Mouse (Mus musculus) brain, embryonic 14.5 days (tissue): Measurements from ENCODE around the gene Napsa. TPM values are rescaled to one million over a fixed set of nuclear protein-coding genes. Genes with fewer than 3 reads are reported as not detected.

Source experiments
- DNase-seq: peaks from one replicate; pipeline ENCODE4 v3.0.0-alpha.2; 2011; ENCODE audit warnings: low read depth
- CTCF ChIP-seq: fragments of 200-500 bp; IDR thresholded peaks from 2 replicates; pipeline ENCODE4 v1.5.1; 2012; ENCODE audit warnings: inconsistent platforms, mild to moderate bottlenecking, moderate library complexity, borderline replicate concordance; ENCODE audit not compliant: insufficient read depth, insufficient read length; ENCODE audit errors: extremely low read depth
- POLR2A ChIP-seq: fragments of 200-500 bp; IDR thresholded peaks from 2 replicates; pipeline ENCODE4 v1.6.1; 2012; ENCODE audit warnings: mild to moderate bottlenecking, inconsistent platforms, borderline replicate concordance; ENCODE audit not compliant: poor library complexity, insufficient read depth, insufficient read length, severe bottlenecking; ENCODE audit errors: extremely low read depth
- polyA plus RNA-seq: library from polyadenylated mRNA; depleted of rRNA; stranded (reverse); fragments of >200 nt; gene quantifications from 2 replicates; pipeline ENCODE4 v1.2.3, GENCODE M21; 2012; rRNA removed

The Napsa gene
- 0.16 and 0.42 TPM in 2 replicates for polyA plus RNA-seq

DNA sequence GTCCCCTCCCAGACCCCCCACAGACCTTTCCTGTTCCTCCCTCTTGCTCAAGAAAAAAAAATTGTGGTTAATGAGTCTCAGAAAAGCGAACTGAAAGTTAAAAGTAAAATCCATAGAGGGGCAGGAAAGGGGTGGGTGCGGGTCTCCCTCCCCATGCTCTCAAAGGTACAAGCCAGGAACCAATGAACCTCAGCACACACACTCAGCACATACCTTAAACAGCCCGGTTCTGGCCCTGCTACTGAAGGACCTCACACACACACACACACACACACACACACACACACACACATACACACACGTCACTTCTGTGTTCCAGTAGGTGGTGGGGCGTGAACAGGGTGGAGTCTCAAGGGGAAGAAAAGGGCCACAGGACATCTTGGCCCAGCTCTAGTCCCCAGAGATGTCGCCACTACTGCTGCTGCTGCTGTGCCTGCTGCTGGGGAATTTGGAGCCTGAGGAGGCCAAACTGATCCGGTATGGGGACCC, at the start of gene Napsa:
Napsa (plus strand) TSS at position 168 of the 489 bp plus-strand sequence.
- no peak for TF ChIP-seq POLR2A
- no peak for DNase-seq

DNA sequence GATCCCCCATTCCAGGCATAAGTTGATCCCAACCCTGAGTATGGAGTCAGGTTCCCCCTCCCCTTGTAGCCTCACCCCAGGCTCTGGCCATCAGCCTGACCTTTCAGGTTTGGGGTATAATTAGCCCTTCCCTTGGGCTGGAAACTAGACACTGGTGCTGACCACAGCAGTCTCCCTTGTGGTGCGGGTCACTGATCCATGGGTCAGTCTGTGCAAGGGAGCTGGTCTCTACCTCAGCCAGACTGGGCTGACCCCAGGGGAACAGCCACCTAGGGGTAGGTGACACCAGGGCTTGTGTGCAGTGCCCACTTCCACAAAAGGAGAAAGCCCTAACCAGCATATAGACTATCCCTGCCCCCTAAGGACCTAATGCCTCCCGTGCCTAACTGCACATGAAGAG, 49.1 kb upstream of the Napsa start:
- TF ChIP-seq CTCF (no peak), POLR2A (no peak)
- no peak for DNase-seq

DNA sequence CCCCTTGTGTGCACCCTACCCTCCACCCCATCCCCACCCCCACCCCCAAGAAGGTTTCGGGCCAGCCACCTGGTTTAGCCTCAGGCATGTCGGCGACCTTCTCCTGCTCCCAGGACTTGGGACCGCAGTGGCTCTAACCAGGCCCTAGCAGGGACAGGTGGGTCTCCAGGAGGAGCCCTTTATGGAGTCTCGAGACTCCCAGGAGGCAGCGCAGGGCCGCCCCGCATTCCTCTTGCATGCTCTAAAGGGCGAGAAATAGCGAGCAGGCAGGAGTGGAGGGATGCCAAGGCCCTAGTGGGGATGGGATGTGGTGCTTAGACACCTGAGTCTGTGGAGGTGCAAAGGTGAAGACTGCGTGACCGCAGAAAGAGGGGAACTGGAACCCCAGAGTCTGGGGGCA, 47.7 kb upstream of the Napsa start, which contains the start of gene Mybpc2:
Mybpc2 (minus strand) TSS at position 155 of the 400 bp plus-strand sequence.
- TF ChIP-seq POLR2A = no peak
- TF ChIP-seq CTCF = no peak
- peak; percentile 7 for DNase-seq

DNA sequence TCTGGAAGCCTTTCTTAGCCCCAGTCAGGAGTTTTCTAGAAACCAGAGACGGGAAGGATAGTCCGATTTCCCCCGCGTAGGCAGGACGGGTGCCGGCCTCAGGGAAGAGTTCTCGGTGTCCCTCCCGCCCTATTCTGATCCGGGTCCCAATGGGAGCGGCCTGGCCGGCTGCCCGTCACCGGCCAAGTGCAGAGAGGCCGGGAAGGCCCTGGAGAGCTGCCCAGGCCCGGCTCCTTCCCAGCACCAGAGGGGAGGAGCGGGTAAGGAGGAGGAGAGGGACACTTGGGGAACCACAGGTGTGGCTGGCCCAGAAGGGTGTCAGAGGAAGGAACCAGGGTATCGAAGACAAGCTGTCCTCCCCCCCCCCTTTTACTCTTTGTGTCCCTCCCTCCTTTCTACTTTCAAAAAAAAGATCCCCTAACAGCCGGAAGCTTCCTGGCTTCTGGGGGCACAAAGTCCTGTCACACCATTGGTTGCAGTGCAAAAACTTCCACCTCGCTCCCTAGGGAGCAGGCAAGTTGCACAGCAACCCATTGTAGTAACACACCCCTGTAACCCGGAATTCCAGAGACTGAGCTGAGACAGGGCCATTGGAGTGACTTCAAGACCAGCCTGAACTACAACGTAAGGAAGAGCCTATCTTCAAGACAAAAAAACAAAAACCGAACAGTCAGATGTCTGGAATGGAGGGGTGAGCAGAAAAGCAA, 46.9 kb upstream of the Napsa start:
- DNase-seq = peak; percentile 69
- TF ChIP-seq CTCF = no peak
- TF ChIP-seq POLR2A = no peak

DNA sequence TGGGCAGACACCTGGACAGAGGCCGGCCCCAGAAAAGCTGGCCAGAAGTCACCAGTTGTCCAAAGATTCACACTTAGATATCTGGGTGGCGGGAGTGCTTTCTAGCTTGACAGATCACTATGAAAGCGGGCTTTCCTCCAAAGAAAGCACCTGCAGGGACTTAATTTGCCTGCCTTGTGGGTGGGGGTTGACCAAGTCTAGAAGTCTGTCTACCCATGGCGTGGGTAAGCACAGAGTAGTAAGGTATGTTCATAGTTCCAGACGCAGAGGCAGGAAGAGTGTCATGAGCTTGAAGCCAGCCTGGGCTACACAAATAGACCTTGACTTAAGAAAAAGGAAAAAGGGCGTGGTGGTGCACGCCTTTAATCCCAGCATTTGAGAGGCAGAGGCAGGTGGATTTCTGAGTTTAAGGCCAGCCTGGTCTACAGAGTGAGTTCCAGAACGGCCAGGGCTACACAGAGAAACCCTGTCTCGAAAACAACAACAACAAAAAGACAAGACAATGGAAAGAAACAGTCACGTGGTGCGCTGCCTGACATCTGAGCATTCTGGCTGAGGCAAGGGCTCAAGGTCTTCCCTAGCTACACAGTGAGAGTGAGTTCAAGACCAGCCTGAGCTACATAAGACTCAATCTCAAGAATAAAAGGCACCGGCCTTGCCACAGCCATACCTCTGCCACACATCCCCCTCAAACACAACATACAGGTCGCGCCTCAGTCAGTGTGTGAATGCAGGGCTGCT, 45.6 kb upstream of the Napsa start:
- TF ChIP-seq POLR2A = no peak
- no peak for TF ChIP-seq CTCF

DNA sequence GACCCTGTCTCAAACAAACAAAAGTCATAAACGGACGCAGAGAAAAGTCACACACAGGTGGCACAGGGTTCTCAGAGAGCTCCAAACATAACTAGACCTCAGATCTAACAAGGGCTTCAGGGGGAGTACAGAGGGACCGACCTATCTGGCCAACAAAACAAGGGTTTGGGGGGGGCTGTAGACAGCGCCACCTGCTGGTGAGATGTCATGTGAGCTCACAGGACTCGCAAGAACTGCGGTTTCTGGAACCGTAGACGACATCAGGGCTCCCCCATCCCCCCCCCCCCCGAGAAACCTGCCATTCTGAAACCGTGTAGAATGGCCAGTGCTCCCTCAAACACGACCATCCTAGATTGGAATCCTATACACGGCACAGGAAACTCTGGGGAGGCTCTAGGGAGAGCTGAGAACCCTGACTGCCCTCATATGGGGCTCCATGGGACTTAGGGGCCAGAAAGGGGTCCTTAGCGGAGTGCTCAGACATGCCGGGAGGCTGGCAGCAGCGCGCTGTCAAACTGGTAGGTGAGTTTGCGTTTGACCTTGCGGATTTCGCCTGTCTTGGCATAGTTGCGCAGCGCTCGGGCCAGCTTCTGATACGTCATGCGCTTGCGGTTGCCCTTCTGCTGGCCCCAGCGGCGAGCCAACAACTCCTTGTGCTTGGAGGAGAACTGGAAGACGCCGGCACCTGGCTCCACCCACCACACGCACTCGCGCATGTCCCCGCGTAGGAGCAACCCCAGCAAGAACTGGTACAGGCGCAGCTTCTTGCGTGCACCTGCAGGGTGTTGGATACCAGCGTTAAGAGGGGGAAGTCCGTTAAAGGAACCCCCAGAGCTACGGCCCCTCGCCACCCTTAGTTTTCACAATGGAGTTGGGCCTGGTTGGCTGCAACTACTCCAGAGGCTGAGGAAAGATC, 44.4 kb upstream of the Napsa start:
- DNase-seq = peak; percentile 78

More for the DNA sequence above, 45.6 kb upstream of the Napsa start:
- DNase-seq = no peak

DNA sequence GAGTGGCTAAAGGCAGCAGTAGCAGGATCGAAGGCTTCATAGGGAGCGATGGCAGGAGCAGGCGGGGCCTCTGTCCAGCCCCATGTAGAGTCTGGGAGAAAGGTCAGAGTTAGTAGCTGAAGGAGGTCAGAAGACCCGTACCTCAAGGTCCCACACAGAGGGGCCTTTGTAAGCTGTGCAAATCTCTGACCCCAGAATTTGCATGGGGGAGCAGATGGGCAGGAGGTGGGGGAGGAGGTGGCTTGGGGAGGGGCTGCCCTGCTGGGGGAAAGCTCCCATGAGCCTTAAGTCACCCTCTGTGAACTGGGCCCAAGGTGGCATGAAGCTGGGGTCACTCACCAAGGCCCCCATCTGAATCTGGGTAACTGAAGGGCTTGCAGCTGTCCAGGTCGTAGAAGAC, 42.7 kb upstream of the Napsa start:
- TF ChIP-seq CTCF (no peak), POLR2A (no peak)
- DNase-seq = no peak

More for the DNA sequence above, 44.4 kb upstream of the Napsa start:
- TF ChIP-seq CTCF (peak; percentile 91), POLR2A (no peak)

DNA sequence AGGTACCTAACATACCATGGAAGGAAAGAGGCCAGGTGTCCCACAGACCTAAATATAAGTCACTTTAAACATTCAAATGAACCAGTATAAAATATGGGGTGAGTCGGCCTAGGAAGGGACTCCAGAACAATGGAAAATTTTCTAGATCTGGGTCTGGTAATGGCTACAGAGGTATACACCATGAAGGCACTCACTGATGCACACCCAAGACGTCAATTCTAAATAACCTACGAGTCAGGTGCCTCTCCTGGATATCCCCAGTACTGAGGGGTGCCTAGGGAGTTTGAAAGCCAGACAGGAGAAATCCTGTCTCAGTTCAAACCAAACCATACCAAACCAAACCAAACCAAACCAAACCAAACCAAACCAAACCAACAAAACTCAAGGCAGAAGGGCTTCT, 41.7 kb upstream of the Napsa start:
- TF ChIP-seq POLR2A = no peak
- TF ChIP-seq CTCF = no peak
- no peak for DNase-seq

DNA sequence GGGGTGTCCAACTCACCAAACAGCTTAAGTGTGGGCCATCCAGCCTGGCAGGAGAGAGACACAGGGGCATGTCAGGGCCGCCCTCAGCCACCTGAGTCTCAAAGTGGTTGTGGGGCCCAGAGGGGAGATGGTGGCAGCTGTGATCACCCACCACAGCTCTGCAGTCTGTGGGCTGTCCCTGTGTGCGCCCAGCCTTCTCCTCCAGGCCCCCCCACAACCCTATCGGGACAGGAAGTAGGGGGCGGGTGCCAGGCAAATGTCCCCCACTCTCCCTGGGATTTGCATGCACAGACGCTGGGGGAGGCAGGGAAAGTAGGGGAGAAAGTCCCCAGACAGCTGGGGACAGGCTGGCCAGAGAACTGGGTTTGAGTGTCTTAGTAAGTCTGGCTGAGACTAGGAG, 41.0 kb upstream of the Napsa start:
- no peak for DNase-seq

DNA sequence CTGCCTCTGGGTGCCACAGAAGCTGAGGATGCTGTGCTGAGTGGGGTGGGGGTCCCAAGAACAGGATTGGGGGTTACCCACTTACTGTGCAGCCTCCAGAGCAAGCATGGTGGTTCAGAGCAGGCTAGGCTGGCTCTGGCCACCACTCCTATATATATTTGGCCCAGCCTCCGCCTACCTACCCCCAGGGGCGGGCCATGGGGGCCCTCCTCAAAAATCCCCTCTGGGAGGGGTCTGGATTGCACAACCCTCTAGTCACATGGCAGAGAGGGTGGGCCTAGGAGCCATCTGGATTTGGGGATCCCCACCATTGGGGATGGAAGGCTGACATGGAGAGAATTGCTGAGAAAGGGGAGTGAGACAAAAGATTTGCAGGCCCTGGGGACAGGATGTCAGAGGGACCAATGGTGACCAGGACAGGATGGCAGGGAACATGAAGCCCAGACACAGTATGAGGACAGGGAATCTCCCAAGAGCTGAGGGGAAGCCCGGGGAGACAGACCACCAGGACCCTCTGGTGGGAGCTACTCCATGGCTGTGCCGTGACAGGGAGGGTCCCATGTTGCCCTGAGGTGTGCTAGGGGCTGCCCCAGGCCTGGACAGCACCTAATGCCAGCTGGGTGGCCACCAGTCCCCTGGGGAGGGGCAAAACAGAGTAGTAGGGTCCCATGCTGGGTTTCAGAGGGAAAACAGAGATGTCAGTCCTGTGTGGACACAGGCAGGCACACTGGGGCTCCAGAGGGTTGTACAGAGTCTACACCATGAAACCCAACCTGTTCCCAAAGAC, 40.0 kb upstream of the Napsa start, which contains the start of gene Spib:
Spib (minus strand) TSS at position 126 of the 787 bp plus-strand sequence.
- no peak for DNase-seq
- TF ChIP-seq CTCF (no peak), POLR2A (no peak)

More for the DNA sequence above, 41.0 kb upstream of the Napsa start:
- TF ChIP-seq CTCF (no peak), POLR2A (no peak)
